Mouse (Mus musculus) MEL (cell line): Measurements from ENCODE around the gene E2f1. TPM values are rescaled to one million over a fixed set of nuclear protein-coding genes. Genes with fewer than 3 reads are reported as not detected.

Source experiments
- DNase-seq: peaks from one replicate; pipeline ENCODE4 v3.0.0; 2011; ENCODE audit warnings: low read depth, low spot score
- H3K27ac ChIP-seq: 2 replicates; pipeline ENCODE4 v1.5.1; 2012; ENCODE audit warnings: low read depth, mild to moderate bottlenecking, control low read depth, low read length, moderate library complexity; ENCODE audit not compliant: control insufficient read depth
- H3K27me3 ChIP-seq, 2 experiments: fragments of 150-350 bp in 1 of 2; sonication (generic) in 1 of 2; 2 replicates each; pipeline ENCODE4 v1.6.1; 2012; ENCODE audit warnings: low read length in 2 of 2, mild to moderate bottlenecking in 2 of 2, improper control_type of control experiment in 1 of 2, moderate library complexity in 1 of 2; ENCODE audit not compliant: insufficient read depth in 2 of 2, control insufficient read depth in 1 of 2
- H3K36me3 ChIP-seq, 2 experiments: 2 replicates each; pipeline ENCODE4 v1.6.1; 2012 to 2014; ENCODE audit warnings: low read length in 2 of 2, improper control_type of control experiment in 1 of 2, inconsistent platforms in 1 of 2, mild to moderate bottlenecking in 1 of 2; ENCODE audit not compliant: insufficient read depth in 2 of 2, control insufficient read depth in 1 of 2
- H3K4me1 ChIP-seq, 2 experiments: fragments of 150-350 bp in 1 of 2; sonication (generic) in 1 of 2; 2 replicates each; pipeline ENCODE4 v1.6.1; 2012; ENCODE audit warnings: low read length in 2 of 2, improper control_type of control experiment in 1 of 2, mild to moderate bottlenecking in 1 of 2; ENCODE audit not compliant: insufficient read depth in 2 of 2, control insufficient read depth in 1 of 2
- H3K4me3 ChIP-seq, 2 experiments: fragments of 150-350 bp in 1 of 2; sonication (generic) in 1 of 2; 2 replicates each; pipeline ENCODE4 v1.5.1; 2012; ENCODE audit warnings: low read depth in 2 of 2, low read length in 2 of 2, mild to moderate bottlenecking in 2 of 2, moderate library complexity in 2 of 2, control low read depth in 1 of 2, improper control_type of control experiment in 1 of 2; ENCODE audit not compliant: control insufficient read depth in 1 of 2, insufficient read depth in 1 of 2
- H3K79me2 ChIP-seq: 2 replicates; pipeline ENCODE4 v1.6.1; 2012; ENCODE audit warnings: mild to moderate bottlenecking, low read length, moderate library complexity; ENCODE audit not compliant: control insufficient read depth, poor library complexity, insufficient read depth
- H3K9ac ChIP-seq: 2 replicates; pipeline ENCODE4 v1.6.1; 2012; ENCODE audit warnings: low read depth, mild to moderate bottlenecking, control low read depth, low read length, moderate library complexity; ENCODE audit not compliant: control insufficient read depth, poor library complexity, severe bottlenecking
- H3K9me3 ChIP-seq: fragments of 150-350 bp; sonication (generic); replicated peaks from 2 replicates; pipeline ENCODE4 v1.6.1; 2012; ENCODE audit warnings: mild to moderate bottlenecking, low read length, improper control_type of control experiment, moderate library complexity; ENCODE audit not compliant: insufficient read depth
- CHD2 ChIP-seq: IDR thresholded peaks from 2 replicates; pipeline ENCODE4 v1.6.1; 2011; ENCODE audit warnings: low read length, improper control_type of control experiment
- E2F4 ChIP-seq: IDR thresholded peaks from 2 replicates; pipeline ENCODE4 v1.6.1; 2011; ENCODE audit warnings: low read depth, low read length, improper control_type of control experiment, borderline replicate concordance
- GATA1 ChIP-seq: IDR thresholded peaks from 2 replicates; pipeline ENCODE4 v1.6.1; 2011; ENCODE audit warnings: low read depth, low read length, improper control_type of control experiment
- MAZ ChIP-seq: IDR thresholded peaks from 2 replicates; pipeline ENCODE4 v1.6.1; 2012; ENCODE audit warnings: low read depth, mild to moderate bottlenecking, inconsistent platforms, low read length, improper control_type of control experiment
- MEF2A ChIP-seq: IDR thresholded peaks from 2 replicates; pipeline ENCODE4 v1.6.1; 2014; ENCODE audit warnings: low read depth, mild to moderate bottlenecking, inconsistent platforms, low read length, improper control_type of control experiment; ENCODE audit not compliant: poor library complexity, insufficient replicate concordance, severe bottlenecking; ENCODE audit errors: extremely low read depth
- MXI1 ChIP-seq: IDR thresholded peaks from 2 replicates; pipeline ENCODE4 v1.6.1; 2011; ENCODE audit warnings: mild to moderate bottlenecking, low read depth, low read length, improper control_type of control experiment
- MYB ChIP-seq: IDR thresholded peaks from 2 replicates; pipeline ENCODE4 v1.6.1; 2011; ENCODE audit warnings: mild to moderate bottlenecking, low read depth, low read length, improper control_type of control experiment
- MYC ChIP-seq: IDR thresholded peaks from 2 replicates; pipeline ENCODE4 v1.6.1; 2011; ENCODE audit warnings: low read depth, mild to moderate bottlenecking, low read length, improper control_type of control experiment, moderate library complexity
- NELFE ChIP-seq: IDR thresholded peaks from 2 replicates; pipeline ENCODE4 v1.6.1; 2011; ENCODE audit warnings: low read depth, low read length, improper control_type of control experiment
- NRF1 ChIP-seq: IDR thresholded peaks from 2 replicates; pipeline ENCODE4 v1.6.1; 2014; ENCODE audit warnings: low read depth, mild to moderate bottlenecking, inconsistent platforms, low read length, improper control_type of control experiment, moderate library complexity; ENCODE audit not compliant: poor library complexity, insufficient read depth, severe bottlenecking
- POLR2AphosphoS2 ChIP-seq: IDR thresholded peaks from 2 replicates; pipeline ENCODE4 v1.6.1; 2011; ENCODE audit warnings: low read length, improper control_type of control experiment
- RCOR1 ChIP-seq: IDR thresholded peaks from 2 replicates; pipeline ENCODE4 v1.6.1; 2012; ENCODE audit warnings: low read depth, mild to moderate bottlenecking, inconsistent platforms, low read length, improper control_type of control experiment
- SMC3 ChIP-seq: IDR thresholded peaks from 2 replicates; pipeline ENCODE4 v1.6.1; 2011; ENCODE audit warnings: low read depth, low read length, improper control_type of control experiment
- TCF12 ChIP-seq: IDR thresholded peaks from 2 replicates; pipeline ENCODE4 v1.6.1; 2014; ENCODE audit warnings: low read depth, mild to moderate bottlenecking, inconsistent platforms, low read length, improper control_type of control experiment, moderate library complexity
- UBTF ChIP-seq: IDR thresholded peaks from 2 replicates; pipeline ENCODE4 v1.6.1; 2012; ENCODE audit warnings: low read depth, mild to moderate bottlenecking, inconsistent platforms, low read length, improper control_type of control experiment, moderate library complexity, borderline replicate concordance; ENCODE audit not compliant: insufficient read depth
- ZKSCAN1 ChIP-seq: IDR thresholded peaks from 2 replicates; pipeline ENCODE4 v1.6.1; 2012; ENCODE audit warnings: low read depth, mild to moderate bottlenecking, inconsistent platforms, low read length, improper control_type of control experiment, moderate library complexity
- ZNF384 ChIP-seq: IDR thresholded peaks from 2 replicates; pipeline ENCODE4 v1.6.1; 2012; ENCODE audit warnings: low read depth, mild to moderate bottlenecking, inconsistent platforms, low read length, improper control_type of control experiment
- polyA plus RNA-seq, 2 experiments: library from polyadenylated mRNA; stranded (reverse) in 1 of 2; unstranded in 1 of 2; fragments of >175 nt in 1 of 2; fragments of >200 nt in 1 of 2; gene quantifications; 2 replicates each; pipeline versions ENCODE4 v1.2.1 to v1.2.4; 2012; ENCODE audit warnings: low replicate concordance in 2 of 2, low read depth in 1 of 2; ENCODE audit not compliant: insufficient read length in 2 of 2, insufficient read depth in 1 of 2, missing spikeins in 1 of 2
- total RNA-seq: library from RNA; depleted of rRNA; stranded (reverse); fragments of 300-350 nt; gene quantifications from 2 replicates; pipeline ENCODE4 v1.2.3, GENCODE M21; 2012

Gene E2f1
- total and polyA plus RNA-seq, 3 experiments: 17.4 to 41.6 TPM; not detected in 1

- TF ChIP-seq NELFE (peak; percentile 67), MAZ (peak; percentile 58; the same call in 1 of the 2 replicates), RCOR1 (peak; percentile 76), MYB (0 out of 2 replicates have a peak, but pooled peaks have one; percentile 20), UBTF (no peak), GATA1 (peak; percentile 73), TCF12 (peak; percentile 79), MEF2A (no peak), NRF1 (peak; percentile 54; the same call in 1 of the 2 replicates), POLR2AphosphoS2 (peak; percentile 63; the same call in 1 of the 2 replicates), ZNF384 (no peak), E2F4 (no peak; the same call in 1 of the 2 replicates), CHD2 (no peak), MXI1 (peak; percentile 97), MYC (peak; percentile 94), ZKSCAN1 (0 out of 2 replicates have a peak, but pooled peaks have one; percentile 33)
Observed at GRCm38 (mm10) chr2:154569071-154569748, 482 bp downstream of the E2f1 start (continued).

GRCm38 (mm10) chr2:154568329-154569070, 1.2 kb downstream of the E2f1 start:
- Histone ChIP-seq H3K36me3 (peaks cover 0 to 23% of the 10 kb centered on the region in 2 experiments; a peak in 2 of 4 replicates), H3K9me3 (no peaks in the 10 kb centered on the region), H3K27me3 (no peaks in the 10 kb centered on the region), H3K4me3 (peak overlapping the region; percentile 68 to 72), H3K9ac (peak overlapping the region; percentile 86), H3K79me2 (peaks cover 32% of the 10 kb centered on the region), H3K4me1 (peaks cover 0 to 23% of the 10 kb centered on the region in 2 experiments; a peak in 3 of 4 replicates), H3K27ac (peak overlapping the region; percentile 98)
- TF ChIP-seq RCOR1 (0 out of 2 replicates have a peak, but pooled peaks have one; percentile 18), SMC3 (no peak)
- DNase-seq: peak; percentile 68
